Mouse (Mus musculus): ENCODE results near the gene Ctla4. TPM values are rescaled to one million over a fixed set of nuclear protein-coding genes. Genes with fewer than 3 reads are reported as not detected.

Ctla4 gene
- polyA plus RNA-seq, 1 experiment, result not detected

- TF ChIP-seq MYOD1 (IDR thresholded peaks at IDR 0.05; ENCODE audit: control insufficient read depth, insufficient read length, low read depth), result no peak
- no peak for TF ChIP-seq CEBPB (IDR thresholded peaks at IDR 0.05; ENCODE audit: low read depth)
- no peak for TF ChIP-seq MAX (IDR thresholded peaks at IDR 0.05)
- TF ChIP-seq CTCF (IDR thresholded peaks at IDR 0.05; ENCODE audit: control insufficient read depth, insufficient read depth, insufficient read length), result no peak
- no peak for TF ChIP-seq FOSL1 (IDR thresholded peaks at IDR 0.05; ENCODE audit: insufficient read depth, low read length, poor library complexity, severe bottlenecking)
- Histone ChIP-seq H3K4me3 (ENCODE audit: insufficient read depth, poor library complexity, severe bottlenecking) (no peak overlapping the region), H3K36me3 (ENCODE audit: control insufficient read depth, insufficient read depth) (no peaks in the 10 kb centered on the region), H3K79me2 (ENCODE audit: control insufficient read depth, insufficient read depth) (no peaks in the 10 kb centered on the region), H3K27me3 (ENCODE audit: control insufficient read depth, insufficient read depth, insufficient read length) (no peaks in the 10 kb centered on the region), H3ac (ENCODE audit: control insufficient read depth, insufficient read length, low read depth) (no peak overlapping the region), H3K79me3 (ENCODE audit: low read depth) (no peaks in the 10 kb centered on the region)
These were observed 54.6 kb downstream of the Ctla4 start for GRCm38 (mm10) chr1:60941056-60942048.

GRCm38 (mm10) chr1:60942921-60943320 is 56.1 kb downstream of the Ctla4 start:
- no peaks in the 10 kb centered on the region for H3K79me2 ChIP-seq (ENCODE audit: control insufficient read depth, insufficient read depth)
- H3K36me3 ChIP-seq (ENCODE audit: control insufficient read depth, insufficient read depth), result no peaks in the 10 kb centered on the region
- no peaks in the 10 kb centered on the region for H3K27me3 ChIP-seq (ENCODE audit: control insufficient read depth, insufficient read depth, insufficient read length)
- no peak for TF ChIP-seq CTCF (IDR thresholded peaks at IDR 0.05; ENCODE audit: control insufficient read depth, insufficient read depth, insufficient read length)
- H3ac ChIP-seq (ENCODE audit: control insufficient read depth, insufficient read length, low read depth), result no peak overlapping the region
- no peak overlapping the region for H3K4me3 ChIP-seq (ENCODE audit: insufficient read depth, poor library complexity, severe bottlenecking)
- H3K79me3 ChIP-seq (ENCODE audit: low read depth), result no peaks in the 10 kb centered on the region

- Histone ChIP-seq H3K79me3 (ENCODE audit: low read depth) (no peaks in the 10 kb centered on the region), H3K36me3 (ENCODE audit: control insufficient read depth, insufficient read depth) (no peaks in the 10 kb centered on the region), H3K79me2 (ENCODE audit: control insufficient read depth, insufficient read depth) (no peaks in the 10 kb centered on the region), H3K4me3 (ENCODE audit: insufficient read depth, poor library complexity, severe bottlenecking) (no peak overlapping the region), H3K27me3 (ENCODE audit: control insufficient read depth, insufficient read depth, insufficient read length) (no peaks in the 10 kb centered on the region), H3ac (ENCODE audit: control insufficient read depth, insufficient read length, low read depth) (no peak overlapping the region)
- TF ChIP-seq CTCF (IDR thresholded peaks at IDR 0.05; ENCODE audit: control insufficient read depth, insufficient read depth, insufficient read length), result no peak
These were observed 59.0 kb downstream of the Ctla4 start for GRCm38 (mm10) chr1:60945633-60946401.

- H3K27me3 ChIP-seq (ENCODE audit: control insufficient read depth, insufficient read depth, insufficient read length), result no peaks in the 10 kb centered on the region
- no peak overlapping the region for H3K4me3 ChIP-seq (ENCODE audit: insufficient read depth, poor library complexity, severe bottlenecking)
- H3ac ChIP-seq (ENCODE audit: control insufficient read depth, insufficient read length, low read depth), result no peak overlapping the region
- no peaks in the 10 kb centered on the region for H3K36me3 ChIP-seq (ENCODE audit: control insufficient read depth, insufficient read depth)
- H3K79me3 ChIP-seq (ENCODE audit: low read depth), result no peaks in the 10 kb centered on the region
- no peaks in the 10 kb centered on the region for H3K79me2 ChIP-seq (ENCODE audit: control insufficient read depth, insufficient read depth)
- TF ChIP-seq MYOG (IDR thresholded peaks at IDR 0.05; ENCODE audit: control insufficient read depth, extremely low read depth, insufficient read length) (no peak), MAX (IDR thresholded peaks at IDR 0.05) (no peak), FOSL1 (IDR thresholded peaks at IDR 0.05; ENCODE audit: insufficient read depth, low read length, poor library complexity, severe bottlenecking) (no peak), CTCF (IDR thresholded peaks at IDR 0.05; ENCODE audit: control insufficient read depth, insufficient read depth, insufficient read length) (no peak), MYOD1 (IDR thresholded peaks at IDR 0.05; ENCODE audit: control insufficient read depth, insufficient read length, low read depth) (no peak), CEBPB (IDR thresholded peaks at IDR 0.05; ENCODE audit: low read depth) (no peak), USF1 (IDR thresholded peaks at IDR 0.05; ENCODE audit: low read depth) (no peak)
These were observed 61.3 kb downstream of the Ctla4 start for GRCm38 (mm10) chr1:60948112-60948511.

GRCm38 (mm10) chr1:60952958-60953357 is 66.2 kb downstream of the Ctla4 start:
- Histone ChIP-seq H3K36me3 (ENCODE audit: control insufficient read depth, insufficient read depth) (no peaks in the 10 kb centered on the region), H3K79me2 (ENCODE audit: control insufficient read depth, insufficient read depth) (no peaks in the 10 kb centered on the region), H3K4me3 (ENCODE audit: insufficient read depth, poor library complexity, severe bottlenecking) (no peak overlapping the region), H3ac (ENCODE audit: control insufficient read depth, insufficient read length, low read depth) (no peak overlapping the region), H3K79me3 (ENCODE audit: low read depth) (no peaks in the 10 kb centered on the region), H3K27me3 (ENCODE audit: control insufficient read depth, insufficient read depth, insufficient read length) (no peaks in the 10 kb centered on the region)
- TF ChIP-seq CTCF (IDR thresholded peaks at IDR 0.05; ENCODE audit: control insufficient read depth, insufficient read depth, insufficient read length) (no peak), MAX (IDR thresholded peaks at IDR 0.05) (no peak), FOSL1 (IDR thresholded peaks at IDR 0.05; ENCODE audit: insufficient read depth, low read length, poor library complexity, severe bottlenecking) (no peak), USF1 (IDR thresholded peaks at IDR 0.05; ENCODE audit: low read depth) (no peak), MYOG (IDR thresholded peaks at IDR 0.05; ENCODE audit: control insufficient read depth, extremely low read depth, insufficient read length) (no peak), CEBPB (IDR thresholded peaks at IDR 0.05; ENCODE audit: low read depth) (no peak), MYOD1 (IDR thresholded peaks at IDR 0.05; ENCODE audit: control insufficient read depth, insufficient read length, low read depth) (no peak)

GRCm38 (mm10) chr1:60953686-60954085 is 66.9 kb downstream of the Ctla4 start:
- Histone ChIP-seq H3K36me3 (ENCODE audit: control insufficient read depth, insufficient read depth) (no peaks in the 10 kb centered on the region), H3ac (ENCODE audit: control insufficient read depth, insufficient read length, low read depth) (no peak overlapping the region), H3K4me3 (ENCODE audit: insufficient read depth, poor library complexity, severe bottlenecking) (no peak overlapping the region), H3K79me2 (ENCODE audit: control insufficient read depth, insufficient read depth) (no peaks in the 10 kb centered on the region), H3K79me3 (ENCODE audit: low read depth) (no peaks in the 10 kb centered on the region), H3K27me3 (ENCODE audit: control insufficient read depth, insufficient read depth, insufficient read length) (no peaks in the 10 kb centered on the region)
- TF ChIP-seq MYOD1 (IDR thresholded peaks at IDR 0.05; ENCODE audit: control insufficient read depth, insufficient read length, low read depth) (no peak), CTCF (IDR thresholded peaks at IDR 0.05; ENCODE audit: control insufficient read depth, insufficient read depth, insufficient read length) (no peak), MAX (IDR thresholded peaks at IDR 0.05) (no peak), FOSL1 (IDR thresholded peaks at IDR 0.05; ENCODE audit: insufficient read depth, low read length, poor library complexity, severe bottlenecking) (no peak), USF1 (IDR thresholded peaks at IDR 0.05; ENCODE audit: low read depth) (no peak), MYOG (IDR thresholded peaks at IDR 0.05; ENCODE audit: control insufficient read depth, extremely low read depth, insufficient read length) (no peak), CEBPB (IDR thresholded peaks at IDR 0.05; ENCODE audit: low read depth) (no peak)

All from C2C12 (cell line).